Mouse (Mus musculus) c-Kit-positive CD71-positive TER-119-positive erythroid progenitor cells, embryonic 14.5 days (primary cell): ENCODE data around the gene Gm49322.
A peak's percentile ranks its signal among the peaks of the same experiment; 100 is the strongest.

Experiments
- DNase-seq: peaks from one replicate; pipeline ENCODE4 v3.0.0-alpha.2; 2013; ENCODE audit warnings: low spot score

Gm49322 gene

GRCm38 (mm10) chr10:80655406-80656129 is 49.7 kb downstream of the Gm49322 start:
- DNase-seq: no peak

GRCm38 (mm10) chr10:80656130-80656862 is 50.5 kb downstream of the Gm49322 start:
- DNase-seq: peak; percentile 95

GRCm38 (mm10) chr10:80656863-80657623 is 51.2 kb downstream of the Gm49322 start, which contains the start of gene Btbd2:
Btbd2 (minus strand) TSS chr10:80657071.
- DNase-seq: peak; percentile 65

GRCm38 (mm10) chr10:80658194-80658840 is 52.5 kb downstream of the Gm49322 start:
- no peak for DNase-seq

GRCm38 (mm10) chr10:80658841-80659202 is 53.0 kb downstream of the Gm49322 start:
- DNase-seq: peak; percentile 58

- DNase-seq: peak; percentile 78
Measured at GRCm38 (mm10) chr10:80659213-80659612, 53.4 kb downstream of the Gm49322 start.

GRCm38 (mm10) chr10:80661149-80661548 is 55.3 kb downstream of the Gm49322 start:
- DNase-seq: peak; percentile 76

- DNase-seq: no peak
Measured at GRCm38 (mm10) chr10:80663485-80664196, 57.8 kb downstream of the Gm49322 start.

GRCm38 (mm10) chr10:80664197-80665015 is 58.6 kb downstream of the Gm49322 start:
- DNase-seq: no peak

GRCm38 (mm10) chr10:80665016-80665380 is 59.2 kb downstream of the Gm49322 start:
- DNase-seq: no peak
